Mouse (Mus musculus): ENCODE data around the gene Lgals2. TPM values are rescaled to one million over a fixed set of nuclear protein-coding genes. Genes with fewer than 3 reads are reported as not detected.
A peak's percentile ranks its signal among the peaks of the same experiment; 100 is the strongest.

The Lgals2 gene
- polyA plus RNA-seq, 1 experiment from 2014 or later: 39.4 TPM

DNA sequence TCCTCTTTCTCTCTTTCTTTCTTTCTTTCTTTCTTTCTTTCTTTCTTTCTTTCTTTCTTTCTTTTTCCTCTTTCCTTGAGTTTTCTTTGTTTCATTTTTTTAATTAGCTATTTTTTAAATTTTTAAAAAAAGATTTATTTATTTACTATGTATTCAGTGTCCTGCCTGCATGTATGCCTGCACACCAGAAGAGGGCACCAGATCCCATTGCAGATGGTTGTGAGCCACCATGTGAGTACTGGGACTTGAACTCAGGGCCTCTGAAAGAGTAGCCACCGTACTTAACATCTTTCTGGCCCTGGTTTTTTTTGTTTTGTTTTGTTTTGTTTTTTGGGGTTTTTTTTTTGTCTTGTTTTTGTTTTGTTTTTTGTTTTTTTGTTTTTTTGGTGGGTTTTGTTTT, 25.7 kb downstream of the Lgals2 start:
- no peak for ATAC-seq (ENCODE audit: low FRiP score, low TSS enrichment)
- no peaks in the 10 kb centered on the region for H3K9me3 ChIP-seq (ENCODE audit: control insufficient read depth, low read length)
- no peak for DNase-seq (ENCODE audit: low spot score)
- TF ChIP-seq EP300 (optimal IDR thresholded peaks at IDR 0.05) (no peak), CTCF (IDR thresholded peaks at IDR 0.05; ENCODE audit: low read depth) (peak; percentile 60)
- H3K9ac ChIP-seq (ENCODE audit: low read length): no peak overlapping the region
- 98% methylated on average over 1 of the region's 1 CpGs for WGBS
- H3K4me3 ChIP-seq (ENCODE audit: low read depth, low read length): no peak overlapping the region
- no peak overlapping the region for H3K4me2 ChIP-seq (replicated peaks; ENCODE audit: low read depth)
- no peak overlapping the region for H3K27ac ChIP-seq (replicated peaks)
- H3K4me1 ChIP-seq (replicated peaks; ENCODE audit: control insufficient read depth, insufficient read depth): peaks cover 11% of the 10 kb centered on the region; the same call in 1 of the 2 replicates
- no peaks in the 10 kb centered on the region for H3K36me3 ChIP-seq (ENCODE audit: control insufficient read depth, insufficient read depth, low read length)
- no peaks in the 10 kb centered on the region for H3K27me3 ChIP-seq (ENCODE audit: control insufficient read depth, insufficient read depth, low read length)

- Histone ChIP-seq H3K27me3 (ENCODE audit: control insufficient read depth, insufficient read depth, low read length) (no peaks in the 10 kb centered on the region), H3K4me1 (replicated peaks; ENCODE audit: control insufficient read depth, insufficient read depth) (peaks cover 11% of the 10 kb centered on the region; the same call in 1 of the 2 replicates), H3K4me3 (ENCODE audit: low read depth, low read length) (no peak overlapping the region), H3K36me3 (ENCODE audit: control insufficient read depth, insufficient read depth, low read length) (no peaks in the 10 kb centered on the region), H3K9me3 (ENCODE audit: control insufficient read depth, low read length) (no peaks in the 10 kb centered on the region), H3K4me2 (replicated peaks; ENCODE audit: low read depth) (no peak overlapping the region), H3K27ac (replicated peaks) (peak overlapping the region; percentile 53; the same call in 1 of the 2 replicates), H3K9ac (ENCODE audit: low read length) (no peak overlapping the region)
- peak; percentile 71 for DNase-seq (ENCODE audit: low spot score)
- ATAC-seq (ENCODE audit: low FRiP score, low TSS enrichment): peak; percentile 39; the same call in 1 of the 2 replicates
- TF ChIP-seq EP300 (optimal IDR thresholded peaks at IDR 0.05): no peak
- peak; percentile 46; the same call in 1 of the 2 replicates for TF ChIP-seq CTCF (IDR thresholded peaks at IDR 0.05; ENCODE audit: low read depth)
- 23% methylated on average over 5 of the region's 5 CpGs for WGBS
Observed at GRCm38 (mm10) chr15:78828315-78828714, 27.0 kb downstream of the Lgals2 start.

DNA sequence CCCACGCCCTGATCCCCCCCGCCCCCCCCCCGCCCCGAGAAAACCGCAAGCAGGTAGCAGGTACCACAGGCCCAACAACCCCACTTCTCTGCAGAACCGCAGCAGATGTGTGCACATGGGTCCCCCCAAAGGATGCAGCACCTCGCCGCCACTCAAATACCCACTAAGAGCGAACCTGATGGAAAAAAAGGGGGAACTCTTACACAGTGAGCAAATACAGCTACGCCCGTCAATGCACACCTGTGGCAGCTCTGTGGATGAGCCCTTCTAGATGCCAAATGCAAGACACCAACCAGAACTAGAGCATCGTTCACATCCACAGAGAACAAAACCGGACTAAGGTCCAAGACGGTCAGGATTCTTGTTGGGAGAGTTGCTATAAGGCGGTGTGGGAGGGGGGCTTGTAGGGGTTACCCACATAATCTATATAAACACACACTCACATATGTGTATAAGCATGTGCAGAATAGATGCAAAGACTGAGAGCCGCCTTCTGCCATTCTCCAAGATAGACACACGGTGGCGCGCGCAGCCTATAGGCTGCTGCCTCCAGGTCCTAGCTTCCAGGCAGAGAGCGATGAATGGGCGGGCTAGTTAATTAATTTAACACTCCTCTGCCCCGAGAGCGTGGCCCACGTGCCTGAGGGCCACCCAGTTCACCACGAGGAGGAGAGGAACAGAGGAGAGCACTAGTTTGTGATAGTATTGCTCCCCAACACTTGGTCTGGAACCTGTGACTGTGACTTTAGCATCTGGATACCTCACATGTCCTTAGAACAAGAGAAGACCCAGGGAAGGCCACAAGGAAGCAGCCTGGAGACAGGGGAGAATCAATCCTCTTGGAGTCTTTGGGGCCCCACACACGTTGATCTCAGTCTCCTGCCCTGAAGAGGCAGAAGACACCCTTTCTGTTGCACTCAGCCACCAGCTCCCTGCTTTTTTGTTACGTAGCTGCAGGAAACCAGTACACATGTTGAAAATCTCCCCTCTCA, 28.8 kb downstream of the Lgals2 start:
- Histone ChIP-seq H3K27ac (replicated peaks) (no peak overlapping the region), H3K4me3 (ENCODE audit: low read depth, low read length) (no peak overlapping the region), H3K9ac (ENCODE audit: low read length) (no peak overlapping the region), H3K4me2 (replicated peaks; ENCODE audit: low read depth) (no peak overlapping the region), H3K9me3 (ENCODE audit: control insufficient read depth, low read length) (no peaks in the 10 kb centered on the region), H3K27me3 (ENCODE audit: control insufficient read depth, insufficient read depth, low read length) (no peaks in the 10 kb centered on the region), H3K36me3 (ENCODE audit: control insufficient read depth, insufficient read depth, low read length) (no peaks in the 10 kb centered on the region), H3K4me1 (replicated peaks; ENCODE audit: control insufficient read depth, insufficient read depth) (0 out of 2 replicates have a peak, but pooled peaks cover 3% of the 10 kb centered on the region)
- TF ChIP-seq EP300 (optimal IDR thresholded peaks at IDR 0.05) (no peak), CTCF (IDR thresholded peaks at IDR 0.05; ENCODE audit: low read depth) (peak; percentile 98)
- WGBS: 18% methylated on average over 28 of the region's 28 CpGs
- peak; percentile 83 for DNase-seq (ENCODE audit: low spot score)
- peak; percentile 73 for ATAC-seq (ENCODE audit: low FRiP score, low TSS enrichment)

- no peak for DNase-seq (ENCODE audit: low spot score)
- H3K27me3 ChIP-seq (ENCODE audit: control insufficient read depth, insufficient read depth, low read length): no peaks in the 10 kb centered on the region
- no peak overlapping the region for H3K4me3 ChIP-seq (ENCODE audit: low read depth, low read length)
- no peak overlapping the region for H3K4me2 ChIP-seq (replicated peaks; ENCODE audit: low read depth)
- no peak overlapping the region for H3K27ac ChIP-seq (replicated peaks)
- no peaks in the 10 kb centered on the region for H3K36me3 ChIP-seq (ENCODE audit: control insufficient read depth, insufficient read depth, low read length)
- no peak overlapping the region for H3K9ac ChIP-seq (ENCODE audit: low read length)
- ATAC-seq (ENCODE audit: low FRiP score, low TSS enrichment): no peak
- no peak for TF ChIP-seq CTCF (IDR thresholded peaks at IDR 0.05; ENCODE audit: low read depth)
- no peak for TF ChIP-seq EP300 (optimal IDR thresholded peaks at IDR 0.05)
- 63% methylated on average over 6 of the region's 6 CpGs for WGBS
- 0 out of 2 replicates have a peak, but pooled peaks cover 2% of the 10 kb centered on the region for H3K4me1 ChIP-seq (replicated peaks; ENCODE audit: control insufficient read depth, insufficient read depth)
- no peaks in the 10 kb centered on the region for H3K9me3 ChIP-seq (ENCODE audit: control insufficient read depth, low read length)
Observed at GRCm38 (mm10) chr15:78816074-78816391, 39.3 kb downstream of the Lgals2 start.

- peak; percentile 93 for ATAC-seq (ENCODE audit: low FRiP score, low TSS enrichment)
- DNase-seq (ENCODE audit: low spot score): peak; percentile 88
- Histone ChIP-seq H3K27me3 (ENCODE audit: control insufficient read depth, insufficient read depth, low read length) (no peaks in the 10 kb centered on the region), H3K4me2 (replicated peaks; ENCODE audit: low read depth) (0 out of 2 replicates have a peak overlapping the region, but pooled peaks have one; percentile 11), H3K27ac (replicated peaks) (0 out of 2 replicates have a peak overlapping the region, but pooled peaks have one; percentile 30), H3K9ac (ENCODE audit: low read length) (no peak overlapping the region), H3K36me3 (ENCODE audit: control insufficient read depth, insufficient read depth, low read length) (no peaks in the 10 kb centered on the region), H3K4me1 (replicated peaks; ENCODE audit: control insufficient read depth, insufficient read depth) (0 out of 2 replicates have a peak, but pooled peaks cover 2% of the 10 kb centered on the region), H3K4me3 (ENCODE audit: low read depth, low read length) (no peak overlapping the region), H3K9me3 (ENCODE audit: control insufficient read depth, low read length) (no peaks in the 10 kb centered on the region)
- TF ChIP-seq CTCF (IDR thresholded peaks at IDR 0.05; ENCODE audit: low read depth) (no peak), EP300 (optimal IDR thresholded peaks at IDR 0.05) (no peak)
- 30% methylated on average over 11 of the region's 11 CpGs for WGBS
Observed at GRCm38 (mm10) chr15:78815314-78816073, 39.8 kb downstream of the Lgals2 start.
